Mouse (Mus musculus) midbrain, embryonic 15.5 days (tissue): Measurements from ENCODE around the gene Zfp385c. TPM values are rescaled to one million over a fixed set of nuclear protein-coding genes. Genes with fewer than 3 reads are reported as not detected.
"Not testable (repeated sequence)": the region's sequence is repeated elsewhere in the genome, so short reads cannot be mapped to it uniquely, and the experiment has no call there.

ENCODE experiments used
- ATAC-seq: fragments of 200-750 bp; cut with Nextera tagmentation; replicated peaks from 2 replicates; pipeline ENCODE4 v1.8.0; 2017; ENCODE audit warnings: moderate TSS enrichment
- H3K27ac ChIP-seq: fragments of 300-500 bp; sonication (generic); 2 replicates; pipeline ENCODE4 v1.5.1; 2015; ENCODE audit warnings: mild to moderate bottlenecking, inconsistent platforms
- H3K27me3 ChIP-seq: fragments of 300-500 bp; sonication (generic); replicated peaks from 2 replicates; pipeline ENCODE4 v1.6.1; 2015; ENCODE audit warnings: inconsistent platforms
- H3K36me3 ChIP-seq: fragments of 300-500 bp; sonication (generic); replicated peaks from 2 replicates; pipeline ENCODE4 v1.6.1; 2015; ENCODE audit warnings: inconsistent platforms
- H3K4me1 ChIP-seq: fragments of 300-500 bp; sonication (generic); 2 replicates; pipeline ENCODE4 v1.6.1; 2015; ENCODE audit warnings: inconsistent platforms
- H3K4me2 ChIP-seq: fragments of 300-500 bp; sonication (generic); 2 replicates; pipeline ENCODE4 v1.6.1; 2015; ENCODE audit warnings: inconsistent platforms, mild to moderate bottlenecking, moderate library complexity
- H3K4me3 ChIP-seq: fragments of 300-500 bp; sonication (generic); 2 replicates; pipeline ENCODE4 v1.5.1; 2015; ENCODE audit warnings: mild to moderate bottlenecking, inconsistent platforms
- H3K9ac ChIP-seq: fragments of 300-500 bp; sonication (generic); 2 replicates; pipeline ENCODE4 v1.6.1; 2015; ENCODE audit warnings: mild to moderate bottlenecking, inconsistent platforms
- H3K9me3 ChIP-seq: fragments of 300-500 bp; sonication (generic); 2 replicates; pipeline ENCODE4 v1.6.1; 2016; ENCODE audit warnings: inconsistent platforms
- WGBS: fragments of 180-500 bp; shearing (Covaris S2); methylation state at CpG from one replicate; pipeline ENCODE4 v1.1.7; 2015; ENCODE audit warnings: mixed read lengths; 5-methylcytosine and 5-hydroxymethylcytosine counted together
- polyA plus RNA-seq: library from polyadenylated mRNA; unstranded; fragments of >200 nt; fragmentation: Nextera tagmentation; extraction: Ambion mirVana; gene quantifications from 2 replicates; pipeline ENCODE4 v1.2.1, GENCODE M21; 2015

The Zfp385c gene
- polyA plus RNA-seq, 1 experiment from 2014 or later = 0.99 TPM

GRCm38 (mm10) chr11:100617480-100617879 is 74.8 kb downstream of the Zfp385c start:
- H3K4me3 ChIP-seq = peak overlapping the region; percentile 92
- peak overlapping the region; percentile 69 for H3K4me2 ChIP-seq
- no peaks in the 10 kb centered on the region for H3K9me3 ChIP-seq
- no peak overlapping the region for H3K9ac ChIP-seq
- H3K27me3 ChIP-seq = no peaks in the 10 kb centered on the region
- H3K36me3 ChIP-seq = no peaks in the 10 kb centered on the region
- WGBS = 88% methylated on average over 4 of the region's 4 CpGs
- no peak overlapping the region for H3K27ac ChIP-seq
- H3K4me1 ChIP-seq = peaks cover 20% of the 10 kb centered on the region
- no peak for ATAC-seq

DNA sequence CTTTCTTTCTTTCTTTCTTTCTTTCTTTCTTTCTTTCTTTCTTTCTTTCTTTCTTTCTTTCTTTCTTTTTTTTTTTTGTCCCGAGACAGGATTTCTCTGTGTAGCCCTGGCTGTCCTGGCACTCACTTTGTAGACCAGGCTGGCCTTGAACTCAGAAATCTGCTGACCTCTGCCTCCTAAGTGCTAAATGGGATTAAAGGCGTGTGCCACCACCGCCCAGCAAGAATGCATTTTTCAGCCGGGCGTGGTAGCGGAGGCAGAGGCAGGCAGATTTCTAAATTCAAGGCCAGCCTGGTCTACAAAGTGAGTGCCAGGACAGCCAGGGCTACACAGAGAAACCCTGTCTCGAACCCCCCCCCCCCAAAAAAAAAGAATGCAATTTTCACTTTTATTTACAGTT is 75.4 kb downstream of the Zfp385c start:
- not testable (repeated sequence) for ATAC-seq, H3K27me3 ChIP-seq

GRCm38 (mm10) chr11:100616332-100616731 is 75.9 kb downstream of the Zfp385c start:
- WGBS = 86% methylated on average over 5 of the region's 5 CpGs
- Histone ChIP-seq H3K27ac (no peak overlapping the region), H3K4me1 (peaks cover 20% of the 10 kb centered on the region), H3K4me2 (no peak overlapping the region), H3K9ac (no peak overlapping the region), H3K4me3 (no peak overlapping the region), H3K36me3 (peaks cover 3% of the 10 kb centered on the region; the same call in 1 of the 2 replicates), H3K27me3 (no peaks in the 10 kb centered on the region), H3K9me3 (no peaks in the 10 kb centered on the region)
- ATAC-seq = no peak

More for the DNA sequence above, 75.4 kb downstream of the Zfp385c start:
- not testable (repeated sequence) for H3K9ac ChIP-seq, H3K4me2 ChIP-seq, H3K4me3 ChIP-seq, H3K36me3 ChIP-seq, H3K9me3 ChIP-seq, H3K27ac ChIP-seq
- H3K4me1 ChIP-seq = peaks cover 20% of the 10 kb centered on the region
- 93% methylated on average over 7 of the region's 7 CpGs for WGBS

- 89% methylated on average over 3 of the region's 3 CpGs for WGBS
Observed at GRCm38 (mm10) chr11:100613241-100613640, 79.0 kb downstream of the Zfp385c start.

DNA sequence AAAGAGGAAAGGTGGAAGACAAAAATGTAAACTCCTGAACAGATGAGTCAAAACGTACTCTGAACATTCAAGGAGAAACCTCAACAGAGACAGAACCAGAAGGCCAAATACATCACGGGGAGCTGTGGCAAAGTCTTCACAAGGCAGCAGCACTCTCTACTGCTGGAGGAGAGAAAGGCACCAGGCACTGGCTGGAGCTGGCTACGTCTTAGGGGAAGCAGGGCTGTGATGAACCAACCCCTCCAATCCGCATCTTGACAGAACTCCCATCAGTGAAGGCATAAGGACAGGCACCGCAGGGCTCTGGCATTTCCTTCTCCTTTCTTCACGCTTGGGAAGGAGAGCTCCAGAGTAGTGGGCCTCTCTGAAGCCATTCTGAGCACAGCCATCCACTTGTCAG is 80.6 kb downstream of the Zfp385c start:
- ATAC-seq = no peak
- Histone ChIP-seq H3K27me3 (no peaks in the 10 kb centered on the region), H3K36me3 (peaks cover 3% of the 10 kb centered on the region; the same call in 1 of the 2 replicates), H3K4me2 (no peak overlapping the region), H3K27ac (no peak overlapping the region), H3K9ac (no peak overlapping the region), H3K9me3 (no peaks in the 10 kb centered on the region), H3K4me3 (no peak overlapping the region), H3K4me1 (peaks cover 3% of the 10 kb centered on the region; the same call in 1 of the 2 replicates)
- 91% methylated on average over 6 of the region's 6 CpGs for WGBS

More at GRCm38 (mm10) chr11:100613241-100613640, 79.0 kb downstream of the Zfp385c start:
- Histone ChIP-seq H3K36me3 (peaks cover 3% of the 10 kb centered on the region; the same call in 1 of the 2 replicates), H3K4me2 (no peak overlapping the region), H3K27ac (no peak overlapping the region), H3K4me3 (no peak overlapping the region), H3K4me1 (peaks cover 12% of the 10 kb centered on the region), H3K27me3 (no peaks in the 10 kb centered on the region), H3K9me3 (no peaks in the 10 kb centered on the region), H3K9ac (no peak overlapping the region)
- no peak for ATAC-seq

GRCm38 (mm10) chr11:100609997-100610680 is 82.1 kb downstream of the Zfp385c start:
- Histone ChIP-seq H3K4me2 (no peak overlapping the region), H3K27ac (0 out of 2 replicates have a peak overlapping the region, but pooled peaks have one; percentile 26), H3K4me3 (no peak overlapping the region), H3K9ac (no peak overlapping the region), H3K27me3 (no peaks in the 10 kb centered on the region), H3K9me3 (no peaks in the 10 kb centered on the region), H3K36me3 (peaks cover 3% of the 10 kb centered on the region; the same call in 1 of the 2 replicates), H3K4me1 (peaks cover 6% of the 10 kb centered on the region; the same call in 1 of the 2 replicates)
- ATAC-seq = no peak
- WGBS = 81% methylated on average over 9 of the region's 9 CpGs

DNA sequence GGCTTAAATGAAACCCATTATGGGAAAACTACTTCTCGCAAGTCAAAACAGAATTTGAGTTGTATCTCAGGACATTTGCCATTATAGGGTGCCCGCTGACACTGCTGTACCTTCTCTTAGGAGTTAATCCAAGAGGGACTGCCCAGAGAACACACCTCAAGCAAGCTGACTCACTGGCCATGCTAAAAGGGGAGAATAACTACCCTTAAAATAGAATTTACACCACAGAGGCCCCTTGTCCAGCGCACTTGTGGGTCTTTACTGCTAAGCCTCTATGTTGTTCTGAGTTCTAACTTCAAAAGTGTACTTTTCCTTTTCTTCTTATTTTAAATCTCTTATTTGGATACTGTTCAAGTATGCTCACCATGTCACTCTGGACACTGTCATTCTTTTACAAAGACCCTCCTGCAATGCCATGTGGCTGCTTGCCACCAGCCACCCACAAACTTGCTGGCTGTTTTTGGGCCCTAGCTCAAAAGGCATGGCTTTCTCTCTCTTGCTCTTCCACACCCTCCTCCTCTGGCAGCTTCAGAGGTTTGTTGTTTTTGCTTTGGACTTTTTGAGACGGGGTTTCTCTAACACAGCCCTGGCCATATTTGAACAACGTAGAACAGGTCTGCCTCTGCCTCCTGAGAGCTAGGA is 82.8 kb downstream of the Zfp385c start:
- Histone ChIP-seq H3K4me1 (peaks cover 8% of the 10 kb centered on the region), H3K9me3 (no peaks in the 10 kb centered on the region), H3K27ac (0 out of 2 replicates have a peak overlapping the region, but pooled peaks have one; percentile 26), H3K4me3 (no peak overlapping the region), H3K36me3 (peaks cover 3% of the 10 kb centered on the region; the same call in 1 of the 2 replicates), H3K9ac (no peak overlapping the region), H3K4me2 (no peak overlapping the region), H3K27me3 (no peaks in the 10 kb centered on the region)
- 80% methylated on average over 5 of the region's 5 CpGs for WGBS
- no peak for ATAC-seq

DNA sequence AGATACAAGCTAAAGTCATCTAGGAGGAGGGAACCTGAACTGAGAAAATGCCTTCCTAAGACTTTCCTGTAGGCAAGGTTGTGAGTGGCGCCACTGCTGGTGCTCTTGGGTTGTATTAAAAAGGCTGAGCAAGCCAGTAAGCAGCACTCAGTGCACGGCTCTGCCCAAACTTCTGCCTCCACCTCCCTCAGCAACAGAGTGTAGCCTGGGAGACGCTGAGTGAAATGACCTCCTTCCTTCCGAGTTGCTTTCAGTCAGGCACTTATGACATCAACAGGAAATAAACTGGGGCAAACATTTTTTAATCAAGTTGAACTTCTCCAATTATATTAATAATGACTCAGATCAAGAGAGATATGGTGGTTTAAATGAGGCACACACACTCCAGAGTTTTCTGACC is 83.5 kb downstream of the Zfp385c start:
- H3K4me2 ChIP-seq = no peak overlapping the region
- H3K9me3 ChIP-seq = no peaks in the 10 kb centered on the region
- H3K36me3 ChIP-seq = peaks cover 3% of the 10 kb centered on the region; the same call in 1 of the 2 replicates
- peaks cover 8% of the 10 kb centered on the region for H3K4me1 ChIP-seq
- ATAC-seq = no peak
- no peak overlapping the region for H3K27ac ChIP-seq
- 83% methylated on average over 4 of the region's 4 CpGs for WGBS
- H3K4me3 ChIP-seq = no peak overlapping the region
- no peak overlapping the region for H3K9ac ChIP-seq
- no peaks in the 10 kb centered on the region for H3K27me3 ChIP-seq

- no peak for ATAC-seq
- WGBS = 93% methylated on average over 6 of the region's 6 CpGs
Observed at GRCm38 (mm10) chr11:100607121-100607520, 85.1 kb downstream of the Zfp385c start.

GRCm38 (mm10) chr11:100605451-100605850 is 86.8 kb downstream of the Zfp385c start:
- 0 out of 2 replicates have a peak overlapping the region, but pooled peaks have one; percentile 11 for H3K27ac ChIP-seq
- H3K4me2 ChIP-seq = no peak overlapping the region
- no peak overlapping the region for H3K9ac ChIP-seq
- 79% methylated on average over 10 of the region's 10 CpGs for WGBS
- H3K9me3 ChIP-seq = no peaks in the 10 kb centered on the region
- H3K4me3 ChIP-seq = no peak overlapping the region
- H3K36me3 ChIP-seq = no peaks in the 10 kb centered on the region
- no peak for ATAC-seq
- no peaks in the 10 kb centered on the region for H3K27me3 ChIP-seq
- peaks cover 8% of the 10 kb centered on the region for H3K4me1 ChIP-seq

More at GRCm38 (mm10) chr11:100607121-100607520, 85.1 kb downstream of the Zfp385c start:
- no peak overlapping the region for H3K9ac ChIP-seq
- no peaks in the 10 kb centered on the region for H3K9me3 ChIP-seq
- no peak overlapping the region for H3K4me2 ChIP-seq
- no peak overlapping the region for H3K27ac ChIP-seq
- peaks cover 3% of the 10 kb centered on the region; the same call in 1 of the 2 replicates for H3K36me3 ChIP-seq
- H3K27me3 ChIP-seq = no peaks in the 10 kb centered on the region
- peaks cover 8% of the 10 kb centered on the region for H3K4me1 ChIP-seq
- H3K4me3 ChIP-seq = no peak overlapping the region

- no peaks in the 10 kb centered on the region for H3K9me3 ChIP-seq
- H3K4me2 ChIP-seq = no peak overlapping the region
- ATAC-seq = no peak
- H3K4me3 ChIP-seq = no peak overlapping the region
- no peaks in the 10 kb centered on the region for H3K27me3 ChIP-seq
- 79% methylated on average over 4 of the region's 4 CpGs for WGBS
- H3K36me3 ChIP-seq = peaks cover 1% of the 10 kb centered on the region
- H3K27ac ChIP-seq = no peak overlapping the region
- H3K4me1 ChIP-seq = peaks cover 8% of the 10 kb centered on the region
- no peak overlapping the region for H3K9ac ChIP-seq
Observed at GRCm38 (mm10) chr11:100604321-100605005, 87.8 kb downstream of the Zfp385c start.

DNA sequence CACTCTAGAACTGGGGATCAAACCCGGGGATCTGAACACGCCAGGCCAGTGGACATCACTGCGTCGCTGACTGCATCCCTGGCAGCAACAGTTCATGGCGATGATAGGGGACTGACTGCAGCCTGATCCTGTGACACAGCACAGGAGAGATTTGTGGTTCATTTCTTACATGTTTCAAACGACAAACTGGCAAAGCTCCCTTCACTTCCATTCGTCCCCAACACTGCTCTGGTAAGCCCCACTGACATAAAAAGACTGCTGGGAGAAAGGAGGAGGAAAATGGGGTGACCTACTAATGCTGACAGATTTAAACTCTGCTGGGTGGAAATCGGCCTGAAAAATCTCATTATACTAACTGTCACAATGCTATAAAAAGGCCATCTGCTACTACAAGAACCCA is 88.4 kb downstream of the Zfp385c start:
- no peak overlapping the region for H3K4me3 ChIP-seq
- no peaks in the 10 kb centered on the region for H3K27me3 ChIP-seq
- WGBS = 74% methylated on average over 8 of the region's 8 CpGs
- H3K9me3 ChIP-seq = no peaks in the 10 kb centered on the region
- no peak overlapping the region for H3K9ac ChIP-seq
- no peak overlapping the region for H3K4me2 ChIP-seq
- no peak for ATAC-seq
- H3K36me3 ChIP-seq = peaks cover 8% of the 10 kb centered on the region
- H3K27ac ChIP-seq = no peak overlapping the region
- H3K4me1 ChIP-seq = peaks cover 8% of the 10 kb centered on the region
